Mouse (Mus musculus) E14TG2a.4 (cell line): ENCODE data around the gene Olfr1484.
"Not testable (repeated sequence)": the region's sequence is repeated elsewhere in the genome, so short reads cannot be mapped to it uniquely, and the experiment has no call there.

Experiments
- H3K27me3 ChIP-seq: 2 replicates; pipeline ENCODE4 v1.6.1; 2014; ENCODE audit warnings: low read length, control low read depth; ENCODE audit not compliant: insufficient read depth
- H3K36me3 ChIP-seq: 2 replicates; pipeline ENCODE4 v1.6.1; 2014; ENCODE audit warnings: low read length, control low read depth; ENCODE audit not compliant: insufficient read depth
- H3K4me1 ChIP-seq: replicated peaks from 2 replicates; pipeline ENCODE4 v1.6.1; 2014; ENCODE audit warnings: low read depth, low read length, control low read depth
- H3K4me3 ChIP-seq: replicated peaks from 2 replicates; pipeline ENCODE4 v1.5.1; 2014; ENCODE audit warnings: mild to moderate bottlenecking, low read length
- H3K9me3 ChIP-seq: 2 replicates; pipeline ENCODE4 v1.6.1; 2014; ENCODE audit warnings: low read length, control low read depth
- CTCF ChIP-seq: conservative IDR thresholded peaks from 2 replicates; pipeline ENCODE4 v1.5.1; 2014; ENCODE audit warnings: low read length
- NANOG ChIP-seq: IDR thresholded peaks from 2 replicates; pipeline ENCODE4 v1.6.1; 2014; ENCODE audit warnings: borderline replicate concordance, low read length, mixed read lengths
- POU5F1 ChIP-seq: IDR thresholded peaks from 2 replicates; pipeline ENCODE4 v1.6.1; 2014; ENCODE audit warnings: low read length, borderline replicate concordance

Gene Olfr1484

DNA sequence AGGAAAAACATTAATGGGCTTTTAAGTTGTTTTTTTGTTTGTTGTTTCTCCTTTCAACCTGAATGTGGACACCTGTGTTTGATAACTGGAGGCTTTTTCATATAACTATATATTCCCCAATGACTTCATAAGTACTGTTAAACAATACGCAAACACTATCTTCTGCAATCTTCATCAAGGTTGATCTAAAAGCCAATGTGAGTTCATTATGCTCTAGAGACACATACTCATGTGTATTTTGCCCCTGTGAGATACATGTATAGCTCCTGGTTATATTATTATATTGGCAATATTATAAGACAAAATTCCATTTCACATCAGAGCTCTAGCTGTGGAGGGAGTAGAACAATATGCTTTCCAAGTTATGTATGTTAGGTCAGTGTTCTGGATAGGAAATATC lies at the start of gene Olfr1484:
Gene Olfr1484 (plus strand): TSS at position 301 of the 400 bp plus-strand sequence.
- H3K4me3 ChIP-seq, result no peak within 1 kb of the TSS
- H3K27me3 ChIP-seq, result no peaks in the 10 kb centered on the region
- H3K36me3 ChIP-seq, result no peaks in the 10 kb centered on the region
- no peaks in the 10 kb centered on the region for H3K4me1 ChIP-seq
- TF ChIP-seq CTCF (no peak), POU5F1 (no peak), NANOG (no peak)
- H3K9me3 ChIP-seq, result no peaks in the 10 kb centered on the region

DNA sequence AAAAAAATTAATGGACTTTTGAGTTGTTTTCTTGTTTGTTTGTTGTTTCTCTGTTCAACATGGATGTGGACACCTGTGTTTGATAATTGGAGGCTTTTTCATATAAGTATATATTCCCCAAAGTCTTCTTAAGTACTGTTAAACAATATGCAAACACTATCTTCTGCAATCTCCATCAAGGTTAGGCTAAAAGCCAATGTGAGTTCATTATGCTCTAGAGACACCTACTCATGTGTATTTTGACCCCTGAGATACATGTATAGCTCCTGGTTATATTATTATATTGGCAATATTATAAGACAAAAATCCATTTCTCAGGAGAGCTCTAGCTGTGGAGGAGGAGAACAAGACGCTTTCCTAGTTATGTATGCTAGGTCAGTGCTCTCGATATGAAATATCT lies 33.8 kb downstream of the Olfr1484 start, which contains the start of gene Olfr1487:
Gene Olfr1487 (plus strand): TSS at position 301 of the 400 bp plus-strand sequence.
- not testable (repeated sequence) for H3K36me3 ChIP-seq, H3K4me1 ChIP-seq, H3K4me3 ChIP-seq, H3K27me3 ChIP-seq
- peaks cover 22% of the 10 kb centered on the region for H3K9me3 ChIP-seq

DNA sequence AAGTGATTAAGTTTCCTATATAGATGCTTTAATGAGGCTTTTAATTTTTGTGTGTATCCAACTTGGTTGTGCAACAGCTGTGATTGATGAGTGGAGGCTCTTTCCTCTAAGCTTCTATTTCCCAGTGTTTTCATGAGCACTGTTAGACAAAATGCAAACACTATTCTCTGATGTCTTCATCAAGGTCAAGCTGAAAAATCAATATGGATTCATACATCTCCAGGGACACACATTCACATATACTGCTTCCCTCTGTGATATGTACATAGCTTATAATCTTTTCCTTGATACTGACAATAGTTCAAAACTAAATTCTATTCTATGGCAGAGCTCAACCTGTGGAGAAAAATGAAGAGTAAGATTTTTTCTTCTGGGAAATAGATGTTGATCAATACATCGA lies 48.0 kb downstream of the Olfr1484 start, which contains the start of gene Olfr1489:
Gene Olfr1489 (plus strand): TSS at position 301 of the 400 bp plus-strand sequence.
- TF ChIP-seq NANOG (no peak), POU5F1 (no peak), CTCF (no peak)
- Histone ChIP-seq H3K36me3 (no peaks in the 10 kb centered on the region), H3K4me3 (no peak within 1 kb of the TSS), H3K27me3 (no peaks in the 10 kb centered on the region), H3K9me3 (no peaks in the 10 kb centered on the region), H3K4me1 (no peaks in the 10 kb centered on the region)
